Mouse (Mus musculus): ENCODE measurements around the gene Nrros.

DNA sequence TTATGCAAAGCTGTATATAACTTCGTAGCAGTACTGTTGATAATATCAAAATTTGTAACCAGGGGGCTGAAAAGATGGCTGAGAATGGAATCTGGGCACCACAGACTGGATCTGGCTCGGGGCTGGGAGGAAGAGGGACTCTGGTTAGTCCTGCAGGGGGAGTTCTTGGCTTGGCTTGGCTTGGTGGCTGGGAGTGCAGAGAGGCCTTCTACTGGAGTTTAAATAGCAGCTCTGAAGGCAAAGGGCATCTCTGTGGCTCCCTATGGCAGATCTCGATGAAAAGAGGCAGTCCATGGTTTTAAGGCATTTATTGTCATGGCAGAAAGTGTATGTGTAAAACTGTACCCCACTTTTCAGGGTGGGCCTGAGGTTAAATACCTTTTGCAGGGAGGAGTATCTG is 39.5 kb upstream of the Nrros start:
- TF ChIP-seq CTCF (IDR thresholded peaks at IDR 0.05; ENCODE audit: low read depth) (peak; percentile 53), EP300 (optimal IDR thresholded peaks at IDR 0.05) (no peak)

Data from stomach, postnatal 0 days (tissue).